Mouse (Mus musculus) embryonic facial prominence, embryonic 10.5 days (tissue): ENCODE data around the gene Tectb. TPM values are rescaled to one million over a fixed set of nuclear protein-coding genes. Genes with fewer than 3 reads are reported as not detected.
"Not testable (repeated sequence)": the region's sequence is repeated elsewhere in the genome, so short reads cannot be mapped to it uniquely, and the experiment has no call there.

Experiments used
- DNase-seq: peaks from one replicate; pipeline ENCODE4 v3.0.0-alpha.2; 2017; ENCODE audit warnings: low spot score
- H3K27ac ChIP-seq: fragments of 300-500 bp; sonication (generic); replicated peaks from 2 replicates; pipeline ENCODE4 v1.5.1; 2016; ENCODE audit warnings: mild to moderate bottlenecking
- H3K27me3 ChIP-seq: fragments of 300-500 bp; sonication (generic); replicated peaks from 2 replicates; pipeline ENCODE4 v1.6.1; 2016; ENCODE audit warnings: low read depth, mild to moderate bottlenecking; ENCODE audit not compliant: poor library complexity, severe bottlenecking
- H3K36me3 ChIP-seq: fragments of 300-500 bp; sonication (generic); replicated peaks from 2 replicates; pipeline ENCODE4 v1.6.1; 2016; ENCODE audit warnings: mild to moderate bottlenecking, moderate library complexity
- H3K4me1 ChIP-seq: fragments of 300-500 bp; sonication (generic); 2 replicates; pipeline ENCODE4 v1.6.1; 2016
- H3K4me3 ChIP-seq: fragments of 300-500 bp; sonication (generic); 2 replicates; pipeline ENCODE4 v1.5.1; 2016; ENCODE audit warnings: mild to moderate bottlenecking, moderate library complexity
- H3K9me3 ChIP-seq: fragments of 300-500 bp; sonication (generic); 2 replicates; pipeline ENCODE4 v1.6.1; 2016; ENCODE audit warnings: mild to moderate bottlenecking
- WGBS: fragments of 180-500 bp; shearing (Covaris S2); methylation state at CpG from one replicate; pipeline ENCODE4 v1.1.7; 2016; 5-methylcytosine and 5-hydroxymethylcytosine counted together
- polyA plus RNA-seq: library from polyadenylated mRNA; unstranded; fragments of >200 nt; fragmentation: Nextera tagmentation; extraction: Ambion mirVana; gene quantifications from 2 replicates; pipeline ENCODE4 v1.2.1, GENCODE M21; 2016

The Tectb gene
- polyA plus RNA-seq, 1 experiment from 2014 or later, result not detected

DNA sequence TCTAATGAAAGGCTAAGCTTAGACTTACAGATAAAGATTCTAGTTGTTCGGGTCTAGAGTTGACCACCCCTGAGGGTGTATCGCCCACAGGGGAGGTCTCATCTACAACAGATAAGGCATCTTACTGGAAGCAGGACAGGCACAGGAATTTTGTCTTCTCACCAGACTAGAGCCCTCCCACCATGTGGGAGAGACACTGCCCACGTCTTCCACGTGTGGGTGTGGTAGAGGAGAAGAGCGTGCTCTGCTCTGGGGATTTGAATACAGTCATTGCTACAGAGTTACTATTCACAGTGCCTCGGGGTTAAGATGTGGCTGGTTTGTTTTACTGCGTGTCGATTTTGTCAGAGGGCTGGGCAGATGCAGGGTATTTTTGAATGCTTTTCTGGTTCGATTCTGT is 33.0 kb upstream of the Tectb start:
- H3K4me3 ChIP-seq, result no peak overlapping the region
- peaks cover 52% of the 10 kb centered on the region for H3K4me1 ChIP-seq
- no peak overlapping the region for H3K27ac ChIP-seq
- WGBS, result 73% methylated on average over 9 of the region's 9 CpGs
- H3K36me3 ChIP-seq, result no peaks in the 10 kb centered on the region
- no peak for DNase-seq
- no peaks in the 10 kb centered on the region for H3K27me3 ChIP-seq
- 0 out of 2 replicates have a peak, but pooled peaks cover 6% of the 10 kb centered on the region for H3K9me3 ChIP-seq

DNA sequence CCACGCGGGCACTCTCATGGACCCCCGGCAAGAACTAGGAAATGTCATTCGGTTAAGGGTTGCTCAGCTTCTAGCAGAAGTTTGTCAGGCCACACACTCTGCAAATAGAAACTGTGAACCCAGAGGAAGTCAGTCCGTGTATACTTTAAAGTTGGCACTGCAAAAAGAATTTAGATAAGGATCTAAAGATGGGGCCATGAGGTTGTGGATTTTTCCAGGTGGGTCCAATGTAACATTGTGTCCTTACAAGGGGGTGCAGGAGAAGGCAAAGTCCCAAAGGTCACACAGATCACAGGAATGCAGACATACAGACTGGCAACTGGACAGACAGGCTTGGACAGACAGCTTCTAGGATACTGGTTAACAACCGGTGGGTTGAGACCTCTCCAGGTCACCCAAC is 32.4 kb upstream of the Tectb start:
- WGBS, result 82% methylated on average over 6 of the region's 6 CpGs
- Histone ChIP-seq H3K9me3 (0 out of 2 replicates have a peak, but pooled peaks cover 6% of the 10 kb centered on the region), H3K36me3 (no peaks in the 10 kb centered on the region), H3K27me3 (no peaks in the 10 kb centered on the region), H3K4me3 (no peak overlapping the region), H3K27ac (no peak overlapping the region), H3K4me1 (peaks cover 47% of the 10 kb centered on the region)
- DNase-seq, result no peak

DNA sequence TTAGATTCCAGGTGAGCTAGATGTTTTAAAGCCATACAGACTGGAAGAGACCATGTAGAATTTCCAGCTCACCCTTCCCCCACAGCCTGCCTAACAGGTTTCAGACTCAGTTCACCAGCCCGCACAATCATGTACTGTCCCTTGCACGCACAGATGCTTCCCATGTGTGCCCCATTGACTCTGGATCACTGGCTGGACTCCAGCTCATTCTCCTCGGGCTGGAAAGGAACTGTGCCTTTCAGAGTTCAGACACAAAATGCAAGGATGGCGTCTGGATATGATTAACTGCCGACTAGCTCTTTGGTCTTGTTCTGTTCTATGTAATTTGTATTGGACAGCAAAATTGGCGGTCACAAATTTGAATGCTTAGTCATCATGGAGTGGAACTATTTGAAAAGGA is 30.9 kb upstream of the Tectb start:
- H3K27ac ChIP-seq, result 0 out of 2 replicates have a peak overlapping the region, but pooled peaks have one; percentile 45
- H3K9me3 ChIP-seq, result 0 out of 2 replicates have a peak, but pooled peaks cover 6% of the 10 kb centered on the region
- WGBS, result 45% methylated on average over 6 of the region's 6 CpGs
- no peaks in the 10 kb centered on the region for H3K36me3 ChIP-seq
- peak; percentile 74 for DNase-seq
- peaks cover 32% of the 10 kb centered on the region for H3K4me1 ChIP-seq
- no peaks in the 10 kb centered on the region for H3K27me3 ChIP-seq
- no peak overlapping the region for H3K4me3 ChIP-seq

DNA sequence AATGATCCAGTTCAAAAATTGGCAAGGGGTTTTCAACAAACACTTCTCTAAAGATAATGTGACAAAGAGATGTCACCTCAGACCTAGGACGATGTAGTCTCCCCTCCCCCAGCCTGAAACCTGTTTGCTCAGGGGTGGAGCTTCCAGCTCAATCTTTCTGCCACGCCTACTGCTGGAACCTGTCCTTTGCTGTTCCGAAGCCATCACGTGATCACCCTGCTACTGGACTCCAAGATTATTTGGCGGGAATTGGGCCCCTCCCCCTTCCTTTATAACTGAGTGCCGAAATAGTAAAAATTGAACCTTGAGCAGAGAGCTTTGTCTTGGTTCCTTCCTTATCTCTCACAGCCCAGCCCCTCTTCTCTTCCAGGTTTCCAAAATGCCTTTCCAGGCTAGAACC is 28.3 kb upstream of the Tectb start:
- not testable (repeated sequence) for H3K36me3 ChIP-seq, H3K9me3 ChIP-seq, H3K4me3 ChIP-seq, H3K27me3 ChIP-seq, H3K27ac ChIP-seq, DNase-seq
- 81% methylated on average over 6 of the region's 6 CpGs for WGBS
- peaks cover 22% of the 10 kb centered on the region for H3K4me1 ChIP-seq

DNA sequence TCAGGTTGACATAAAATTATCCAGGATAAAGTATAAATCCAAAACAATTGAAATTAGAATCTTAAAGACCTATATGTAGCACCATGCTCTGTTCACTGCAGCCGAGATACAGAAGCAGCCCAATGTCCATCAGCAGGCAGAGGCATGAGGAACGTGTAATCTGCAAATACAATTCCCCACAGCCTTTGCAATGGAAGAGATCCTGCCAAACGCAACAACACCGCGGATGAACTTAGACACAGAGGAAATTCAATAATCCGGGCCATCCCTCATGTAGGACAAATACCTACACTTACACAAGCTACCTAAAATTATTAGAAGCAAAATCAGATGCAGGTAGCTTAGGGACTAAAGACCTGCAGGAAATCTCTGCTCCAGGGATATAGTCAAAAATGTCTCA is 27.6 kb upstream of the Tectb start:
- Histone ChIP-seq H3K27ac (no peak overlapping the region), H3K4me1 (peaks cover 16% of the 10 kb centered on the region), H3K4me3 (no peak overlapping the region), H3K27me3 (no peaks in the 10 kb centered on the region), H3K9me3 (0 out of 2 replicates have a peak, but pooled peaks cover 6% of the 10 kb centered on the region), H3K36me3 (no peaks in the 10 kb centered on the region)
- DNase-seq, result no peak
- 90% methylated on average over 6 of the region's 6 CpGs for WGBS

DNA sequence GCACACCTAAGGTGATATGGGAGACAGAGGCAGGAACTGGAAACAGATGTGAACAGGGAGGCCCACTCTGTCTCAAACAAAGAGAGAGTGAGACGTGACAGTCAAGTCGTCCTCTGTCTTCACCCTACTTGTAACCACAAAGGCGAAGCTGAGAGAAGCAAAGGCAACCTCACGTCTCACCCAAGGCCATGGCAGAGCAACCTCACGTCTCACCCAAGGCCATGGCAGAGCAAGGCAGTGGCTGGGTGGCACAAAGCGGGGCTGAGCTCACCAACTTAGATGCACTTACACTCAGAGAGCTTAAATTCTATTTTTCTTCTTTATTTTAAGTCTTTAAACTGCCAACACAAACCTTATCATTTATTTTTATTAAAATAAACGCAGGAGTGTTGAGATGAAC is 23.5 kb upstream of the Tectb start:
- H3K27me3 ChIP-seq, result no peaks in the 10 kb centered on the region
- no peaks in the 10 kb centered on the region for H3K36me3 ChIP-seq
- H3K9me3 ChIP-seq, result no peaks in the 10 kb centered on the region
- no peak for DNase-seq
- 0 out of 2 replicates have a peak, but pooled peaks cover 2% of the 10 kb centered on the region for H3K4me1 ChIP-seq
- H3K4me3 ChIP-seq, result no peak overlapping the region
- no peak overlapping the region for H3K27ac ChIP-seq
- whole genome bisulfite sequencing, result 83% methylated on average over 7 of the region's 7 CpGs

DNA sequence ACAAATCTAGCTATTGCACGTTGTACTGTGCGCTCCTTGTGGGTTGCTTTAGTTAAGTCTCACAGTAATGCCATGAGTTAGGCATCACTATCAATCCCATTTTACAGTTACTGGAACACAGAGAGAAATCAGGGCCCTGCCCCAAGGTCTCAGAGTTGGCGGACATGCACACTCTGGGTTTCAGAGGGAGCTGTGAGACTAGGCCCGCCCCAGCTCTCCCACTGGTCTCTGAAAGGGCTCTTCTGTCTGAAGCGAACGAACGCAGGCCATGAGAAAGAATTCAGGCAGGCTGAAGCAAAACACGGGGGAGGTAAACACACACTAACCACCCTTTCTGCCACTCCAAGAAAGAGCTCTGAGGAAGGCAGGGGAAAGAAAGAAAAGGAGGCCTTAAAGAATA is 21.9 kb upstream of the Tectb start:
- no peak for DNase-seq
- Histone ChIP-seq H3K27me3 (no peaks in the 10 kb centered on the region), H3K4me1 (0 out of 2 replicates have a peak, but pooled peaks cover 2% of the 10 kb centered on the region), H3K36me3 (no peaks in the 10 kb centered on the region), H3K27ac (no peak overlapping the region; the same call in 1 of the 2 replicates), H3K4me3 (no peak overlapping the region), H3K9me3 (no peaks in the 10 kb centered on the region)
- 61% methylated on average over 8 of the region's 8 CpGs for WGBS

DNA sequence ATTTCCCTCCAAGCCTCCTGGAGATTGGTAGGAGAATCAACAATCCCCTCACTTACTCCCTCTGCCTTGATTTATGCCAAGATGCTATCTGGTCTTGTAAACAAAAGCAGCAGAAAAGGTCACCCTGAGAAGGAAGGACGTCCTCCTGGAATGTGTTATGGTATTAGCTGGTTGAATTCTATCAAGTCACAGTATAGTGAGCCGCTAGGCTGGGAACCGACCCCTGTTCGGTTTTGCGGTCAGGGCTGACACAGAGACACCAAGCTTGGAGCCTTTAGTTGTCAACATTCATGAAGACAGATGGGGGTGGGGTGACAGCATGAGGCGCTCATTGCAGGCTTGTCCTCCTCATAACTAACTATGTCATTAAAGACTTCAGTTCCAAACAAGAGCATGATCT is 20.7 kb upstream of the Tectb start:
- no peaks in the 10 kb centered on the region for H3K9me3 ChIP-seq
- H3K36me3 ChIP-seq, result no peaks in the 10 kb centered on the region
- no peaks in the 10 kb centered on the region for H3K27me3 ChIP-seq
- DNase-seq, result no peak
- H3K4me3 ChIP-seq, result no peak overlapping the region
- 83% methylated on average over 6 of the region's 6 CpGs for WGBS
- 0 out of 2 replicates have a peak, but pooled peaks cover 2% of the 10 kb centered on the region for H3K4me1 ChIP-seq
- H3K27ac ChIP-seq, result no peak overlapping the region

DNA sequence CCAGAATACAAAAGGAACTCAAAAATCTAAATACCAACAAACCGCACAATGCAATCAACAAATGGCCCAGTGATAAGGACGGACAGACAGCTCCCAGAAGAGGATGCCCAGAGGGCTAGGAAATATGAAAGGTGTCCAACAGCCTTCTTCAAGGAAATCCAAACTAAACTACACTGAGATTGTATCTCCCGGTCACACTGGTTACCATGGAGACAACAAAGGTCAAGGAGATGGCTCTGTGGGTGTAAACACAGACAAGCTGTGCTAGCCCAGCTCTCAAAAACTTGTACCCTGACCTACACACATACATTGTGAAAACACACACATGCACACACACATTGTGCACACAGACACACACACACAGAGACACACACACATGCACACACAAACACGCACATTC is 18.3 kb upstream of the Tectb start:
- Histone ChIP-seq H3K4me1 (0 out of 2 replicates have a peak, but pooled peaks cover 2% of the 10 kb centered on the region), H3K27me3 (no peaks in the 10 kb centered on the region), H3K4me3 (no peak overlapping the region), H3K9me3 (no peaks in the 10 kb centered on the region), H3K36me3 (no peaks in the 10 kb centered on the region), H3K27ac (no peak overlapping the region)
- 77% methylated on average over 4 of the region's 4 CpGs for WGBS
- DNase-seq, result no peak

DNA sequence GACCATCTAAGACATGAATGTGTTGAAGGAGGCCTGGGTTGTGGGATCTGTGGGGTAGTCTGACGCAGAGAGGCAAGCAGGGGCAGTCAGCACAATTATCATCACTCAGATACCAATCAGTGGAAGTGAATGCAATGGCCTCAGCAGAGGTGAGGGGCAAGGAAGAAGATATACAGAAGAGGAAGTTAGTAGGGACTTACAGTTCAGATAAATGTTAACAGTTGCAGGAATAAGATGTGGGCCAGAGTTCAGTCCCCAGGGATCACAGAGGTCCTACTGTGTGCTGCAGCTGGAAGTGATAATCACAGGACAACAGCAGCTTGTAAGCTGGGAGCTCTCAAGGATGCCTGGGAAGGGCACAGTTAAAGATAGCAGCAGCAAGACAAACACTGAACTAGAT is 16.4 kb upstream of the Tectb start:
- Histone ChIP-seq H3K9me3 (peaks cover 2% of the 10 kb centered on the region; the same call in 1 of the 2 replicates), H3K27me3 (no peaks in the 10 kb centered on the region), H3K36me3 (no peaks in the 10 kb centered on the region), H3K27ac (no peak overlapping the region), H3K4me1 (no peaks in the 10 kb centered on the region), H3K4me3 (no peak overlapping the region)
- WGBS, result 72% methylated on average over 1 of the region's 1 CpGs
- no peak for DNase-seq

DNA sequence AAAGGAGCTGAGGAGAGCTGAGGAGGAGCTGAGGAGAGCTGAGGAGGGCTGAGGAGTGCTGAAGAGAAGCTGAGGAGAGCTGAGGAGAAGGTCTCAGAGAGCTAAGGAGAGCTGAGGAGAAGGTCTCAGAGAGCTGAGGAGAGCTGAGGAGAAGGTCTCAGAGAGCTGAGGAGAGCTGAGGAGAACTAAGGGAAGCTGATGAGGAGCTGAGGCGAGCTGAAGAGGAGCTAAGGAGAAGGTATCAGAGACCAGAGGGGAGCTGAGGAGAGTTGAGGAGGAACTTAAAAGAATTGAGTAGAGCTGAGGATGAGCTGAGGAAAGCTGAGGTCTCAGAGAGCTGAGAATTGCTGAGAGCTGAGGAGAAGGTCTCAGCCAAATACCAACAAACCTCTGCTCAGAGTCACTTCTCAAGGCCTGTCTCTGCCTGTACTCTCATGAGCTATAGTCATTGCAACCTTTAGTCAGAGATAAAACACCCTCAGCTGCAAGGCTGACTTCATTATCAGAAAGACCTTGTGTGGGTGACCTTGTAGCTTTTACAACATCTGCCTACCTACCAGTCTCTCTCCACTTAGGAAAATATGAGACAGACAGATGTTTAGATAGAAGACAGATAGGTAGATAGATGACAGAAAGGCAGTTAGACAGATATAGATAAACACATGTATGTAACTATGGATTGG is 15.2 kb upstream of the Tectb start:
- no peaks in the 10 kb centered on the region for H3K4me1 ChIP-seq
- no peak for DNase-seq
- no peaks in the 10 kb centered on the region for H3K36me3 ChIP-seq
- H3K9me3 ChIP-seq, result peaks cover 12% of the 10 kb centered on the region; the same call in 1 of the 2 replicates
- no peak overlapping the region for H3K27ac ChIP-seq
- WGBS, result 72% methylated on average over 1 of the region's 1 CpGs
- no peaks in the 10 kb centered on the region for H3K27me3 ChIP-seq
- H3K4me3 ChIP-seq, result no peak overlapping the region

DNA sequence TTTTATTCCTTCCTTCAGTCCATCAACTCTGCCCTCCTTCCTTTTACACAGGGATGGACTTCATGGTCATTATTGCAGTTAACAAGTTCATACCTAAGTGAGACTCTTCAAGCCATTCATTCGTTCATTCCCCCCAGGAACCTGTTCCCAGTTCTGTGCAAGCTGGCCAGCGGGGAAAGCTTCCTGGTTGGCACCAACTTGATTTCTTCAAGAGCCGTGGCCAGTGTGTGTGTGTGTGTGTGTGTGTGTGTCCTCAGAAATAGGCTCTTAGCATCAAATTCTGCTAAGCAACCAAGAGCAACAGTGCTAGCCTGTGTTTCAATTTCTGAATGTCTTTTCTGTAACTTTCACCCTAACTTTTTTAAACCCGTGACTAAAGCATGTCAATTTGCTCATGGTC is 14.6 kb upstream of the Tectb start:
- Histone ChIP-seq H3K36me3 (no peaks in the 10 kb centered on the region), H3K4me3 (no peak overlapping the region), H3K27ac (no peak overlapping the region), H3K9me3 (peaks cover 16% of the 10 kb centered on the region; the same call in 1 of the 2 replicates), H3K27me3 (no peaks in the 10 kb centered on the region), H3K4me1 (no peaks in the 10 kb centered on the region)
- no peak for DNase-seq
- 85% methylated on average over 4 of the region's 4 CpGs for WGBS

DNA sequence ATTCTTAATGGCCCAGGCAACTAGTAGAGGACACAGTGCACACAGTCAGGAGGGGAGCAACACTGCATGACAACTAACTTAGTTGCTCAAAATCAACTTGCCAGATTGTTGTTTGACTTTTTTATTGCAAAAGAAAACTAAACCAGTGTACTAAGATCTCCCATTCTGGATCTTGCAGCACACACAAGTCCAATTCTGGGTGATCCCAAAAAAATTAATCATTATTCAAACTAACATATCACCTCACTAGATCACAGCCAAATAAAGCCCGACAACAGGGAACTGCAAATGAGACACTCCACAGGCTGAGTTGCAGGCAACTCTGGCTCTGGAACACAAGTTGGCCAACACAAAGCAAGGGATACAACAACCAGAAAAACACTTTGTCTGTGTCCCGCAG is 13.8 kb upstream of the Tectb start:
- H3K36me3 ChIP-seq, result no peaks in the 10 kb centered on the region
- no peaks in the 10 kb centered on the region for H3K27me3 ChIP-seq
- no peak for DNase-seq
- WGBS, result 88% methylated on average over 2 of the region's 2 CpGs
- H3K9me3 ChIP-seq, result peaks cover 16% of the 10 kb centered on the region; the same call in 1 of the 2 replicates
- H3K4me1 ChIP-seq, result no peaks in the 10 kb centered on the region
- H3K27ac ChIP-seq, result no peak overlapping the region
- H3K4me3 ChIP-seq, result no peak overlapping the region
